Mouse (Mus musculus): ENCODE measurements around the gene Ano8. TPM values are rescaled to one million over a fixed set of nuclear protein-coding genes. Genes with fewer than 3 reads are reported as not detected.

Ano8 gene
- polyA plus RNA-seq, 1 experiment: 7.1 TPM

DNA sequence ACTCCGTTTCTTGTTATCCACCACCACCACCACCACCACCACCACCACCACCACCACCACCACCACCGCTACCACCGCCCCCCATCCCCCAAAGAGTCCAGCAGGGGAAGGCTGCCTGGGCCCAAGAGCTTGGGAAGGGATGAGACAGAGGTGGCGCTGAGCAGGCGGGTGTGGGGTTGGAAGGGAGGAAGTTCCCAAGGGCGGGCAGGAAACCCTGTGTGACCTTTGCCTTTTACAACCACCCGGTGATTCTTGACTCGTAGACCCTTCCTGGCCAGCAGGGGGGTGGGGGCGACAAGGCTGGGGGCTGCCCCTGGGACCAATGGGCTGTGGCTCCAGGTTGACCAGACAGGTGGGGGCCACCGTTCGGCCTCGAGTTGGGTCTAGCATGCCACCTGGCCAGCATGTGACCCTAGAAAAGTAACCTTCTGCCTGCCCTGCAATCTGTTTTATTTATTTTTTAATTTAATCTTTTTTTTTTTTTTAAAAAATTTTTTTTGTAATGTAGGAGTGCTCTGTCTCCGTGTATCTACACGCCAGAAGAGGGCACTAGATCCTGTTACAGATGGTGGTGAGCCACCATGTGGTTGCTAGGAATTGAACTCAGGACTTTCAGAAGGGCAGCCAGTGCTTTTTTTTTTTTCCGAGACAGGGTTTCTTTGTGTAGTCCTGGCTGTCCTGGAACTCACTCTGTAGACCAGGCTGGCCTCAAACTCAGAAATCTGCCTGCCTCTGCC lies 27.4 kb upstream of the Ano8 start:
- Histone ChIP-seq H3K36me3 (ENCODE audit: control insufficient read depth, insufficient read depth, low read length, poor library complexity, severe bottlenecking) (no peaks in the 10 kb centered on the region), H3K27ac (ENCODE audit: insufficient read depth, low read length) (no peak overlapping the region), H3K9me3 (replicated peaks; ENCODE audit: control insufficient read depth, insufficient read depth, low read length, poor library complexity, severe bottlenecking) (no peaks in the 10 kb centered on the region), H3K4me3 (ENCODE audit: low read depth, low read length) (no peak overlapping the region), H3K9ac (ENCODE audit: low read depth, poor library complexity, severe bottlenecking) (no peak overlapping the region; the same call in 1 of the 2 replicates), H3K27me3 (ENCODE audit: control insufficient read depth, insufficient read depth, low read length, poor library complexity, severe bottlenecking) (no peaks in the 10 kb centered on the region), H3K4me1 (ENCODE audit: control insufficient read depth, insufficient read depth, low read length) (peaks cover 4% of the 10 kb centered on the region)
- no peak for TF ChIP-seq EP300 (IDR thresholded peaks at IDR 0.05; ENCODE audit: insufficient read depth, low read depth, low read length)
- no peak for TF ChIP-seq CTCF (IDR thresholded peaks at IDR 0.05; ENCODE audit: low read depth, low read length)
- TF ChIP-seq POLR2A (IDR thresholded peaks at IDR 0.05; ENCODE audit: insufficient read depth, low read length): no peak

DNA sequence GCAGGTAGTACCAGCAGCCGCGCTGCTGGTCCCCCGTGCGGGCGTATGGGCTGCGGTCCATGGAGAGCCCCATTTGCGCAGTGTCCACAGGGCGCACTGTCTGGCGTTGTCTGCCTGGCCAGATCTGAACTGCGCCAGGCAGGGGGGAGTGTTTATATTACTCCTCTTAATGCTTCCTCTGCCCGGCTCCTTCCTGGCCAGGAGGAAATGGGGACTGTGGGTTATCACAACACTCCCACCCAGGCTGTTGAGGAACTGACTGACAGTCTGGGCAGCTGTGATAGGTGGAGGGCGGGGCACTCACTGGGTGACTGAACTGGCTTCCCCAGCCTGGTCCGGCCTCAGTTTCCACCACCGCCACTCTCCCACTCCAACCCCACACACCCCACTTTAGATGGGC lies 25.9 kb upstream of the Ano8 start, which contains the start of gene Plvap:
Gene Plvap (minus strand): TSS at position 109 of the 400 bp plus-strand sequence.
- Histone ChIP-seq H3K9ac (ENCODE audit: low read depth, poor library complexity, severe bottlenecking) (peak within 1 kb of the TSS; percentile 15; the same call in 1 of the 2 replicates), H3K36me3 (ENCODE audit: control insufficient read depth, insufficient read depth, low read length, poor library complexity, severe bottlenecking) (no peaks in the 10 kb centered on the region), H3K9me3 (replicated peaks; ENCODE audit: control insufficient read depth, insufficient read depth, low read length, poor library complexity, severe bottlenecking) (no peaks in the 10 kb centered on the region), H3K27ac (ENCODE audit: insufficient read depth, low read length) (no peak within 1 kb of the TSS), H3K4me3 (ENCODE audit: low read depth, low read length) (peak within 1 kb of the TSS; percentile 40), H3K27me3 (ENCODE audit: control insufficient read depth, insufficient read depth, low read length, poor library complexity, severe bottlenecking) (no peaks in the 10 kb centered on the region), H3K4me1 (ENCODE audit: control insufficient read depth, insufficient read depth, low read length) (peaks cover 2% of the 10 kb centered on the region)
- TF ChIP-seq EP300 (IDR thresholded peaks at IDR 0.05; ENCODE audit: insufficient read depth, low read depth, low read length) (no peak), CTCF (IDR thresholded peaks at IDR 0.05; ENCODE audit: low read depth, low read length) (no peak), POLR2A (IDR thresholded peaks at IDR 0.05; ENCODE audit: insufficient read depth, low read length) (no peak)

DNA sequence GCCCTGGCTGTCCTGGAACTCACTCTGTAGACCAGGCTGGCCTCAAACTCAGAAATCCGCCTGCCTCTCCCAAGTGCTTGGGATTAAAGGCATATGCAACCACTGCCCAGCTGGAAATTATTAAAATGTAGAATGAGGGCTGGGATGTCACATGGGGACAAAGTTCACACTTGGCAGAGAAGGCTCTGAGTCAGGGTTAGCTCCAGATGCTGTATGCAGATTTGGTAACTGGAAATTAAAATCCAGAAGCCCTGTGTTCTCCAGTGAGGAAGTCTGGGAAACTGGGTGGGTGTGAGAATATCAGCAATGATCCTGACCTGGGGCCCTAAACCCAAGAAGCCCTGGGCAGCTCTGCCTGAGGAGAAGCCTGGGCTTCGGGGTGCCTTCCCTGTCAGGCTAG lies 23.6 kb upstream of the Ano8 start:
- Histone ChIP-seq H3K4me1 (ENCODE audit: control insufficient read depth, insufficient read depth, low read length) (peaks cover 4% of the 10 kb centered on the region), H3K36me3 (ENCODE audit: control insufficient read depth, insufficient read depth, low read length, poor library complexity, severe bottlenecking) (no peaks in the 10 kb centered on the region), H3K9ac (ENCODE audit: low read depth, poor library complexity, severe bottlenecking) (no peak overlapping the region), H3K27ac (ENCODE audit: insufficient read depth, low read length) (no peak overlapping the region), H3K4me3 (ENCODE audit: low read depth, low read length) (no peak overlapping the region), H3K27me3 (ENCODE audit: control insufficient read depth, insufficient read depth, low read length, poor library complexity, severe bottlenecking) (no peaks in the 10 kb centered on the region), H3K9me3 (replicated peaks; ENCODE audit: control insufficient read depth, insufficient read depth, low read length, poor library complexity, severe bottlenecking) (no peaks in the 10 kb centered on the region)
- TF ChIP-seq POLR2A (IDR thresholded peaks at IDR 0.05; ENCODE audit: insufficient read depth, low read length) (no peak), CTCF (IDR thresholded peaks at IDR 0.05; ENCODE audit: low read depth, low read length) (no peak), EP300 (IDR thresholded peaks at IDR 0.05; ENCODE audit: insufficient read depth, low read depth, low read length) (no peak)

DNA sequence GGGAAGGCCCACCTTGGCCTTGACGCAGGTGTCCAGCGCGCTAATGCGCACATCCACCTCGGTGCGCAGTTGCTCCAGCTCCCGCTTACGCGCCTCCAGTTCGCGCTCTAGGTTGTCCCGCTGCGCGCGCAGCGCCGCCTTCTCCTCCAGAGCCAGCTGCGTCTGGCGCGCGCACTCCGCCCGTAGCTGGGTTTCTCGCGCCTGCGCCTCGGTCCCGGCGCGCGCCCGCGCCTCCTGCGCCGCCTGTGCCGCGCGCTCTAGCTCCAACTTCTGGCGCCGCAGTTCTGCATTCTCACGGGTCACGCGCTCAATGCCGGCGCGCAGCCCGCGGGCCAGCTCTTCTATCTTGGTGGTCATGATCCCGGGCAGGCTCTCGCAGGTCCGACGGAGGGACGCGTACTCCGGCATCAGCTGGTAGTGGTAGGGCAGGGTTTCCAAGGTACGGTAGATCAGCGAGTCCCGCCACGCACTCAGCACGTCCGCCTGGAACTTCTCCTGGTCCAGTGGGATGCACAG lies 21.9 kb upstream of the Ano8 start:
- Histone ChIP-seq H3K27ac (ENCODE audit: insufficient read depth, low read length) (no peak overlapping the region), H3K9me3 (replicated peaks; ENCODE audit: control insufficient read depth, insufficient read depth, low read length, poor library complexity, severe bottlenecking) (no peaks in the 10 kb centered on the region), H3K9ac (ENCODE audit: low read depth, poor library complexity, severe bottlenecking) (peak overlapping the region; percentile 66), H3K4me1 (ENCODE audit: control insufficient read depth, insufficient read depth, low read length) (peaks cover 3% of the 10 kb centered on the region), H3K36me3 (ENCODE audit: control insufficient read depth, insufficient read depth, low read length, poor library complexity, severe bottlenecking) (no peaks in the 10 kb centered on the region), H3K27me3 (ENCODE audit: control insufficient read depth, insufficient read depth, low read length, poor library complexity, severe bottlenecking) (no peaks in the 10 kb centered on the region), H3K4me3 (ENCODE audit: low read depth, low read length) (peak overlapping the region; percentile 80)
- TF ChIP-seq POLR2A (IDR thresholded peaks at IDR 0.05; ENCODE audit: insufficient read depth, low read length) (peak; percentile 26), EP300 (IDR thresholded peaks at IDR 0.05; ENCODE audit: insufficient read depth, low read depth, low read length) (no peak), CTCF (IDR thresholded peaks at IDR 0.05; ENCODE audit: low read depth, low read length) (no peak)

DNA sequence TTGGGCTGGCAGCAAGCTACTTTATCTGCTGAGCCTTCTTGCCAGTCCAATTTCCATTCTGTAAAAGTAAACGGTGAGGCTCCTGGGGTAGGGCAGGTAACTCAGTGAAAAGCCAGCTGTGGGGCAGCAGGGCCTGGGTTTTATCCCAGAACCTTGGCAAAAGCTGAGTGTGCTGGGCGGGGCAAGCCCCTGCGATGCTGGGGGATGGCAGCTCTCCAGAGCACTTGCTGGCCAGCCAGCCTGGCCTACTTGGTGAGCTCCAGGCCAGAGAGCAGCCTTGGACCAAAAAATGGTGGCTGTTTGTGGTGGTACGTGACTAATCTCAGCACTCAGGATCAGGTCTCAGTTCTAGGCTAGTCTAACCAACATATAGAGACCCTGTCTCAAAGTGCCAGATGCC lies 20.2 kb upstream of the Ano8 start:
- H3K4me3 ChIP-seq (ENCODE audit: low read depth, low read length): no peak overlapping the region
- H3K9me3 ChIP-seq (replicated peaks; ENCODE audit: control insufficient read depth, insufficient read depth, low read length, poor library complexity, severe bottlenecking): no peaks in the 10 kb centered on the region
- no peak overlapping the region for H3K27ac ChIP-seq (ENCODE audit: insufficient read depth, low read length)
- H3K27me3 ChIP-seq (ENCODE audit: control insufficient read depth, insufficient read depth, low read length, poor library complexity, severe bottlenecking): no peaks in the 10 kb centered on the region
- no peak for TF ChIP-seq CTCF (IDR thresholded peaks at IDR 0.05; ENCODE audit: low read depth, low read length)
- TF ChIP-seq EP300 (IDR thresholded peaks at IDR 0.05; ENCODE audit: insufficient read depth, low read depth, low read length): no peak
- no peak for TF ChIP-seq POLR2A (IDR thresholded peaks at IDR 0.05; ENCODE audit: insufficient read depth, low read length)
- H3K36me3 ChIP-seq (ENCODE audit: control insufficient read depth, insufficient read depth, low read length, poor library complexity, severe bottlenecking): no peaks in the 10 kb centered on the region
- H3K4me1 ChIP-seq (ENCODE audit: control insufficient read depth, insufficient read depth, low read length): peaks cover 3% of the 10 kb centered on the region
- no peak overlapping the region for H3K9ac ChIP-seq (ENCODE audit: low read depth, poor library complexity, severe bottlenecking)

- Histone ChIP-seq H3K27me3 (ENCODE audit: control insufficient read depth, insufficient read depth, low read length, poor library complexity, severe bottlenecking) (no peaks in the 10 kb centered on the region), H3K9ac (ENCODE audit: low read depth, poor library complexity, severe bottlenecking) (no peak overlapping the region), H3K27ac (ENCODE audit: insufficient read depth, low read length) (no peak overlapping the region), H3K4me1 (ENCODE audit: control insufficient read depth, insufficient read depth, low read length) (peaks cover 3% of the 10 kb centered on the region), H3K9me3 (replicated peaks; ENCODE audit: control insufficient read depth, insufficient read depth, low read length, poor library complexity, severe bottlenecking) (no peaks in the 10 kb centered on the region), H3K36me3 (ENCODE audit: control insufficient read depth, insufficient read depth, low read length, poor library complexity, severe bottlenecking) (no peaks in the 10 kb centered on the region), H3K4me3 (ENCODE audit: low read depth, low read length) (no peak overlapping the region)
- TF ChIP-seq EP300 (IDR thresholded peaks at IDR 0.05; ENCODE audit: insufficient read depth, low read depth, low read length): no peak
- TF ChIP-seq POLR2A (IDR thresholded peaks at IDR 0.05; ENCODE audit: insufficient read depth, low read length): no peak
- no peak for TF ChIP-seq CTCF (IDR thresholded peaks at IDR 0.05; ENCODE audit: low read depth, low read length)
Measured at GRCm38 (mm10) chr8:71505326-71505725, 19.6 kb upstream of the Ano8 start.
